Mouse (Mus musculus): Measurements from ENCODE around the gene Ermp1. TPM values are rescaled to one million over a fixed set of nuclear protein-coding genes. Genes with fewer than 3 reads are reported as not detected.
A peak's percentile ranks its signal among the peaks of the same experiment; 100 is the strongest.

Ermp1 gene
- 9.9 and 12.1 TPM in 2 replicates for polyA plus RNA-seq (2014; fragmentation: Nextera tagmentation; extraction: Ambion mirVana)

- peak within 1 kb of the TSS; percentile 74 for H3K4me3 ChIP-seq (ENCODE audit: low read depth, low read length)
- no peaks in the 10 kb centered on the region for H3K4me1 ChIP-seq (ENCODE audit: control insufficient read depth, insufficient read depth, low read length)
- WGBS, result under 1% methylated on average over 66 of the region's 90 CpGs
- peak within 1 kb of the TSS; percentile 43 for H3K4me2 ChIP-seq (ENCODE audit: low read depth, low read length)
- peak; percentile 96 for ATAC-seq (ENCODE audit: low read depth)
- no peaks in the 10 kb centered on the region for H3K9me3 ChIP-seq (ENCODE audit: control insufficient read depth, low read length)
- H3K36me3 ChIP-seq (ENCODE audit: control insufficient read depth, insufficient read depth, low read length), result no peaks in the 10 kb centered on the region
- no peaks in the 10 kb centered on the region for H3K27me3 ChIP-seq (ENCODE audit: control insufficient read depth, insufficient read depth, low read length)
- peak within 1 kb of the TSS; percentile 76 for H3K9ac ChIP-seq (replicated peaks; ENCODE audit: low read depth, low read length)
- H3K27ac ChIP-seq (ENCODE audit: low read depth, low read length), result peak within 1 kb of the TSS; percentile 88
Observed at GRCm38 (mm10) chr19:29647651-29648549, at the start of gene Ermp1. Gene Ermp1 (minus strand): TSS chr19:29648415.

- no peaks in the 10 kb centered on the region for H3K36me3 ChIP-seq (ENCODE audit: control insufficient read depth, insufficient read depth, low read length)
- no peaks in the 10 kb centered on the region for H3K4me1 ChIP-seq (ENCODE audit: control insufficient read depth, insufficient read depth, low read length)
- H3K27me3 ChIP-seq (ENCODE audit: control insufficient read depth, insufficient read depth, low read length), result no peaks in the 10 kb centered on the region
- no peak within 1 kb of the TSS for H3K4me3 ChIP-seq (ENCODE audit: low read depth, low read length)
- 69% methylated on average over 3 of the region's 3 CpGs for WGBS
- H3K9ac ChIP-seq (replicated peaks; ENCODE audit: low read depth, low read length), result no peak within 1 kb of the TSS
- no peak within 1 kb of the TSS for H3K27ac ChIP-seq (ENCODE audit: low read depth, low read length)
- H3K4me2 ChIP-seq (ENCODE audit: low read depth, low read length), result no peak within 1 kb of the TSS
- H3K9me3 ChIP-seq (ENCODE audit: control insufficient read depth, low read length), result no peaks in the 10 kb centered on the region
- ATAC-seq (ENCODE audit: low read depth), result no peak
Observed at GRCm38 (mm10) chr19:29697245-29697874, 49.1 kb upstream of the Ermp1 start, which contains the start of gene Mlana. Gene Mlana (plus strand): TSS chr19:29697824.

GRCm38 (mm10) chr19:29696840-29697239 lies 48.6 kb upstream of the Ermp1 start:
- Histone ChIP-seq H3K36me3 (ENCODE audit: control insufficient read depth, insufficient read depth, low read length) (no peaks in the 10 kb centered on the region), H3K4me3 (ENCODE audit: low read depth, low read length) (no peak overlapping the region), H3K9ac (replicated peaks; ENCODE audit: low read depth, low read length) (no peak overlapping the region), H3K9me3 (ENCODE audit: control insufficient read depth, low read length) (no peaks in the 10 kb centered on the region), H3K4me2 (ENCODE audit: low read depth, low read length) (no peak overlapping the region), H3K27me3 (ENCODE audit: control insufficient read depth, insufficient read depth, low read length) (no peaks in the 10 kb centered on the region), H3K27ac (ENCODE audit: low read depth, low read length) (no peak overlapping the region), H3K4me1 (ENCODE audit: control insufficient read depth, insufficient read depth, low read length) (no peaks in the 10 kb centered on the region)
- ATAC-seq (ENCODE audit: low read depth), result no peak

- H3K27ac ChIP-seq (ENCODE audit: low read depth, low read length), result no peak overlapping the region
- H3K4me2 ChIP-seq (ENCODE audit: low read depth, low read length), result no peak overlapping the region
Observed at GRCm38 (mm10) chr19:29696309-29696708, 48.1 kb upstream of the Ermp1 start.

GRCm38 (mm10) chr19:29695071-29695470 lies 46.9 kb upstream of the Ermp1 start:
- Histone ChIP-seq H3K9me3 (ENCODE audit: control insufficient read depth, low read length) (no peaks in the 10 kb centered on the region), H3K36me3 (ENCODE audit: control insufficient read depth, insufficient read depth, low read length) (no peaks in the 10 kb centered on the region), H3K4me2 (ENCODE audit: low read depth, low read length) (no peak overlapping the region), H3K27me3 (ENCODE audit: control insufficient read depth, insufficient read depth, low read length) (no peaks in the 10 kb centered on the region), H3K9ac (replicated peaks; ENCODE audit: low read depth, low read length) (no peak overlapping the region), H3K4me3 (ENCODE audit: low read depth, low read length) (no peak overlapping the region), H3K4me1 (ENCODE audit: control insufficient read depth, insufficient read depth, low read length) (no peaks in the 10 kb centered on the region), H3K27ac (ENCODE audit: low read depth, low read length) (no peak overlapping the region)
- WGBS, result 90% methylated on average over 10 of the region's 10 CpGs
- ATAC-seq (ENCODE audit: low read depth), result no peak

More at GRCm38 (mm10) chr19:29696309-29696708, 48.1 kb upstream of the Ermp1 start:
- H3K27me3 ChIP-seq (ENCODE audit: control insufficient read depth, insufficient read depth, low read length), result no peaks in the 10 kb centered on the region
- H3K36me3 ChIP-seq (ENCODE audit: control insufficient read depth, insufficient read depth, low read length), result no peaks in the 10 kb centered on the region
- H3K9ac ChIP-seq (replicated peaks; ENCODE audit: low read depth, low read length), result no peak overlapping the region
- 95% methylated on average over 4 of the region's 4 CpGs for WGBS
- H3K4me3 ChIP-seq (ENCODE audit: low read depth, low read length), result no peak overlapping the region
- no peaks in the 10 kb centered on the region for H3K4me1 ChIP-seq (ENCODE audit: control insufficient read depth, insufficient read depth, low read length)
- no peaks in the 10 kb centered on the region for H3K9me3 ChIP-seq (ENCODE audit: control insufficient read depth, low read length)
- no peak for ATAC-seq (ENCODE audit: low read depth)

GRCm38 (mm10) chr19:29683844-29684540 lies 35.8 kb upstream of the Ermp1 start:
- Histone ChIP-seq H3K9me3 (ENCODE audit: control insufficient read depth, low read length) (no peaks in the 10 kb centered on the region), H3K9ac (replicated peaks; ENCODE audit: low read depth, low read length) (no peak overlapping the region), H3K36me3 (ENCODE audit: control insufficient read depth, insufficient read depth, low read length) (no peaks in the 10 kb centered on the region), H3K4me1 (ENCODE audit: control insufficient read depth, insufficient read depth, low read length) (no peaks in the 10 kb centered on the region), H3K4me2 (ENCODE audit: low read depth, low read length) (no peak overlapping the region), H3K4me3 (ENCODE audit: low read depth, low read length) (no peak overlapping the region), H3K27me3 (ENCODE audit: control insufficient read depth, insufficient read depth, low read length) (no peaks in the 10 kb centered on the region), H3K27ac (ENCODE audit: low read depth, low read length) (no peak overlapping the region)
- ATAC-seq (ENCODE audit: low read depth), result peak; percentile 79; the same call in 1 of the 2 replicates
- 52% methylated on average over 16 of the region's 16 CpGs for WGBS

DNA sequence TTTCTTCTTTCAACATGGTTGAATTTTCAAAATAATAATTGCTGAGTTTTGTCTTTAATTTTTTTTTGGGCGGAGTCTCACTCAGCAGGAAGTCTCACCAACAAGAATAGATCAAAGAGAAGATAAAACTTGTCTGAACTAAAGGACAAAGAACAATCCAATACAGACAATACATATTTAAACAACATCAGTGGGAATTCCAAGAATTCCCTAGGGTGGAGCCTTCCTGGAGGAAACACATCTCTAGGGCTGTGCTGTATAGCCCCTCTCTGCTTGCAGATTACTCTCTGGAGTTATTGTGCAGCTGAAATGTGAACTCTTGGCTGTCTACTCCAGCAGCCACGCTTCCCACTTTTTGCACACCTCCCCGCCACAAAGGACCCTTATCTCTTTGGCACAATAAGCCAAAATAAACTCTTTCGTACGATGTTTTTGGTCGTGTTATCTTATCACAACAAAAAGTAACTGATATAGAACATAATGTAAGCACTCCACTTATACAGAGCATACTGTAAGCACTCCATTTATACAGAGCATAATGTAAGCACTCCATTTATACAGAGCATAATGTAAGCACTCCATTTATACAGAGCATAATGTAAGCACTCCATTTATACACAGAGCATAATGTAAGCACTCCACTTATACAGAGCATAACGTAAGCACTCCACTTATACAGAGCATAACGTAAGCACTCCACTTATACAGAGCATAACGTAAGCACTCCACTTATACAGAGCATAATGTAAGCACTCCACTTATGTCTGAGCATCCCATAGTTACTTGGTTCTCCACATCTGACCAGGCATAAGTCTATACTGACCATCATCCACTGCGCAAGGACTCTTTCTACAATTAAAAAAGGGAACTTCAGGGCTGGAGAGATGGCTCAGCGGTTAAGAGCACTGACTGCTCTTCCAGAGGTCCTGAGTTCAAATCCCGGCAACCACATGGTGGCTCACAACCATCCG lies 32.3 kb upstream of the Ermp1 start:
- Histone ChIP-seq H3K9me3 (ENCODE audit: control insufficient read depth, low read length) (no peaks in the 10 kb centered on the region), H3K4me2 (ENCODE audit: low read depth, low read length) (no peak overlapping the region), H3K27me3 (ENCODE audit: control insufficient read depth, insufficient read depth, low read length) (no peaks in the 10 kb centered on the region), H3K9ac (replicated peaks; ENCODE audit: low read depth, low read length) (no peak overlapping the region), H3K4me3 (ENCODE audit: low read depth, low read length) (no peak overlapping the region), H3K27ac (ENCODE audit: low read depth, low read length) (no peak overlapping the region), H3K4me1 (ENCODE audit: control insufficient read depth, insufficient read depth, low read length) (no peaks in the 10 kb centered on the region), H3K36me3 (ENCODE audit: control insufficient read depth, insufficient read depth, low read length) (no peaks in the 10 kb centered on the region)
- no peak for ATAC-seq (ENCODE audit: low read depth)
- 93% methylated on average over 13 of the region's 13 CpGs for WGBS

- Histone ChIP-seq H3K4me1 (ENCODE audit: control insufficient read depth, insufficient read depth, low read length) (no peaks in the 10 kb centered on the region), H3K4me3 (ENCODE audit: low read depth, low read length) (no peak overlapping the region), H3K4me2 (ENCODE audit: low read depth, low read length) (no peak overlapping the region), H3K9ac (replicated peaks; ENCODE audit: low read depth, low read length) (no peak overlapping the region), H3K27me3 (ENCODE audit: control insufficient read depth, insufficient read depth, low read length) (no peaks in the 10 kb centered on the region), H3K27ac (ENCODE audit: low read depth, low read length) (no peak overlapping the region), H3K36me3 (ENCODE audit: control insufficient read depth, insufficient read depth, low read length) (no peaks in the 10 kb centered on the region), H3K9me3 (ENCODE audit: control insufficient read depth, low read length) (no peaks in the 10 kb centered on the region)
- 81% methylated on average over 6 of the region's 6 CpGs for WGBS
- no peak for ATAC-seq (ENCODE audit: low read depth)
Observed at GRCm38 (mm10) chr19:29678181-29678778, 30.1 kb upstream of the Ermp1 start.
